In the genomic region with DNA sequence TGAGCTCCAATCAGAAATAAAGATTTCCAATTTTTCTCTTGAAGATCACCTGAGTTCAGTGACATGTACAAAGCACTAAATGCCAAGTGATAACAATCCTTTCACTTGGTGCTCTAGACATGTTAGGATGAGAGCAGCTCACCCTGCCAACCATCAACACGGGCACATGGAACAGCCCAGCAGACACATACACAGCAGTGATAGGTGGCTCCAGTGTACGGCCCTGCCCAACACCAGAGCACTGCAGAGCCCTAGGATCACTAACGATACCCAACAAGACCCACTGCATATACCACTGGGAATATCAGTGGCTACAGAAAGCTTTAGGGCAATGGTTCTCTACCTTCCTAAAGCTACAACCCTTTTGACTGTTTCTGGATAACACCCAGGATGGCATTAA, we compare ENCODE assay signal across 17 mouse cellular contexts. TPM values are rescaled to one million over a fixed set of nuclear protein-coding genes. Genes with fewer than 3 reads are reported as not detected.
"Had no signal": no experiment of that assay in that cellular context is flagged by ENCODE, and none has a peak within 500 bp of the region (broad histone marks: within the 10 kb centered on the region; RNA-seq: fewer than 3 reads in every experiment).

No protein-coding gene starts in this region.

- H3K4me1 ChIP-seq: neural tube, embryonic 13.5 days; neural tube, embryonic 15.5 days; stomach, embryonic 15.5 days had no signal

- H3K27ac ChIP-seq: neural tube, embryonic 13.5 days; neural tube, embryonic 15.5 days; stomach, embryonic 15.5 days; stomach, postnatal 0 days had no signal

- H3K27me3 ChIP-seq: neural tube, embryonic 13.5 days; neural tube, embryonic 15.5 days; stomach, embryonic 15.5 days had no signal

- H3K4me3 ChIP-seq: neural tube, embryonic 13.5 days; neural tube, embryonic 15.5 days; stomach, embryonic 15.5 days had no signal

- H3K4me2 ChIP-seq: neural tube, embryonic 13.5 days; neural tube, embryonic 15.5 days; stomach, embryonic 15.5 days had no signal

- H3K36me3 ChIP-seq: neural tube, embryonic 13.5 days; neural tube, embryonic 15.5 days; stomach, embryonic 15.5 days had no signal

- H3K9me3 ChIP-seq: neural tube, embryonic 13.5 days; neural tube, embryonic 15.5 days; stomach, embryonic 15.5 days had no signal

- DNase-seq: retina, postnatal 1 day; right cerebral cortex, adult 18-20 months; right cerebral cortex, postnatal 14 days; right cerebral cortex, postnatal 25 days; right cerebral cortex, postnatal 4 days; spleen, adult 18-20 months; thymus, adult 18-20 months; thymus, adult 2 months; thymus, postnatal 14 days; thymus, postnatal 25 days; thymus, postnatal 36 days; thymus, postnatal 4 days had no signal

- H3K9ac ChIP-seq: neural tube, embryonic 13.5 days; neural tube, embryonic 15.5 days; stomach, embryonic 15.5 days had no signal

RNA-seq across cellular contexts. Expression of a gene that starts 54.2 kb away (rescaled TPM):
- total RNA-seq: neutrophil, adult 5-6 weeks had no signal
